Mouse (Mus musculus) adrenal gland (tissue): ENCODE data around the gene Prss45.
"Not testable (repeated sequence)": the region's sequence is repeated elsewhere in the genome, so short reads cannot be mapped to it uniquely, and the experiment has no call there.

ENCODE experiments used
- intact Hi-C: fragments of 180-260 bp; cut with DNase I; formaldehyde crosslinking; loops from one replicate; pipeline ENCODE4 v1.15.1; 2025
- long read RNA-seq, 2 experiments: library from polyadenylated mRNA; unstranded; transcript quantifications; one replicate each; pipeline ENCODE4 v2.0.0; 2020; ENCODE audit warnings: borderline replicate concordance in 1 of 2; ENCODE audit not compliant: insufficient replicate concordance in 1 of 2

Gene Prss45
- long read RNA-seq, experiment 1: 0 reads
- long read RNA-seq, experiment 2: 0 reads

- intact Hi-C loops: no loop called here
Observed at GRCm38 (mm10) chr9:110834411-110834810, at the start of gene Prss45. Prss45 (plus strand) TSS chr9:110834588.

GRCm38 (mm10) chr9:110788169-110788568 is 46.2 kb upstream of the Prss45 start:
- intact Hi-C loops: no loop called here

GRCm38 (mm10) chr9:110790462-110790861 is 43.9 kb upstream of the Prss45 start:
- intact Hi-C loops: no loop called here

GRCm38 (mm10) chr9:110797013-110797412 is 37.4 kb upstream of the Prss45 start:
- intact Hi-C loops: no loop called here

- intact Hi-C loops: no loop called here
Observed at GRCm38 (mm10) chr9:110797866-110798265, 36.5 kb upstream of the Prss45 start, which contains the start of gene Prss42. Prss42 (plus strand) TSS chr9:110798166.

GRCm38 (mm10) chr9:110800834-110801479 is 33.4 kb upstream of the Prss45 start:
- intact Hi-C loops: no loop called here

GRCm38 (mm10) chr9:110803294-110803693 is 31.1 kb upstream of the Prss45 start:
- intact Hi-C loops: no loop called here

- intact Hi-C loops: no loop called here
Observed at GRCm38 (mm10) chr9:110810051-110810450, 24.3 kb upstream of the Prss45 start.

GRCm38 (mm10) chr9:110813789-110814188 is 20.6 kb upstream of the Prss45 start, which contains the start of gene Prss44:
Prss44 (plus strand) TSS chr9:110813994.
- intact Hi-C loops: no loop called here

GRCm38 (mm10) chr9:110820546-110820945 is 13.8 kb upstream of the Prss45 start:
- intact Hi-C loops: not testable (repeated sequence)

- intact Hi-C loops: no loop called here
Observed at GRCm38 (mm10) chr9:110821436-110821835, 13.0 kb upstream of the Prss45 start.

GRCm38 (mm10) chr9:110825426-110825825 is 9.0 kb upstream of the Prss45 start:
- intact Hi-C loops: no loop called here

- intact Hi-C loops: no loop called here
Observed at GRCm38 (mm10) chr9:110825832-110826231, 8.6 kb upstream of the Prss45 start.

GRCm38 (mm10) chr9:110826390-110826789 is 8.0 kb upstream of the Prss45 start, which contains the start of gene Prss43:
Prss43 (plus strand) TSS chr9:110826690.
- intact Hi-C loops: no loop called here

GRCm38 (mm10) chr9:110833021-110833420 is 1.4 kb upstream of the Prss45 start:
- intact Hi-C loops: no loop called here

GRCm38 (mm10) chr9:110834961-110835360 is 573 bp downstream of the Prss45 start:
- intact Hi-C loops: no loop called here

- intact Hi-C loops: no loop called here
Observed at GRCm38 (mm10) chr9:110836112-110836511, 1.7 kb downstream of the Prss45 start.

- intact Hi-C loops: no loop called here
Observed at GRCm38 (mm10) chr9:110840905-110841304, 6.5 kb downstream of the Prss45 start.

GRCm38 (mm10) chr9:110841438-110841837 is 7.0 kb downstream of the Prss45 start:
- intact Hi-C loops: no loop called here

GRCm38 (mm10) chr9:110844206-110844605 is 9.8 kb downstream of the Prss45 start, which contains the start of gene Prss46:
Prss46 (plus strand) TSS chr9:110844506.
- intact Hi-C loops: no loop called here

- intact Hi-C loops: no loop called here
Observed at GRCm38 (mm10) chr9:110849162-110849561, 14.8 kb downstream of the Prss45 start.

GRCm38 (mm10) chr9:110855903-110856302 is 21.5 kb downstream of the Prss45 start:
- intact Hi-C loops: no loop called here

GRCm38 (mm10) chr9:110856920-110857319 is 22.5 kb downstream of the Prss45 start:
- intact Hi-C loops: no loop called here
